Mouse (Mus musculus): ENCODE results near the gene Zfp639.

Gene Zfp639

DNA sequence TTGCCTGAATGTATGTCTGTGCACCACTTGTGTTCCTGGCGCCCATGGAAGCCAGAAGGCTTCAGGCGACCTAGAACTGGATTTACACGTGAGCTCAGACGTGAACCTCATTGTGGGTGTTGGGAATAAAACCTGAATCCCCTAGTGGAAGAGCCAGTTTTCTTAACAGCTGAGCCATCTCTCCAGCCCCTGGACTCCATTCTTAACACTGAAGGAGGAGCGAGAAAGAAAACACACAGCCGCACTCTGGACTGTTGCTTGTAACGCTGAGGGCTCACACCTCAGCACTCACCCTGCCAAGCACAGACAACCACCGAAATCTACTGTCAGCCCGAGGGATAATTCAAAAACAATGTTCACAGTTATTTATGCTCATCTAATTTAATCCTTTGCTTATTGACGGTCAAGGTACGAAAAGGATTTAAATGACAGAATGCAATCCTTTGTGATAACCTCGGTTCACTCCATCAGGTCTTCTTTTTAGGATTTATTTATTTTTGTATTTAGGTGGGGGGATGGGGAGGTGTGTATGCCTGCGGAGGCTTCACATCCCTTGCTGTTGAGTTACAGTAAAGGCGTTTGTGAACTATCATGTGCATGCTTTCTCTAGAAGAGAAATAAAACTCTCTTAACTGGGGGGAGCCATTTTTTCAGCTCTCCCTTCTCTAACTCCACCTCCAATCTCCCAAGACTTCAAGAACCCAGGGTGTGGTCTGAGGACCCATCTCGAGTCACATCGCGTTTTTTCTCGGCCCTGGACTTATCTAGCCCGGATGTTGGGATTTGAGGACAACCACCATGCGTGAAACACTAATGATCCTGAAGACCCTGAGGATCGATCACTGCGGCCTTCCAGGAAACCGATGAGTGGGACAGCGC, at the start of gene Zfp639:
Gene Zfp639, plus strand, starts transcription at position 764 of the 879 bp plus-strand sequence.
- in situ Hi-C loops (cut with MboI, MseI): loop anchor here (5.0 to 25.0 kb wide), 3 partner anchors 122 to 1922 kb away; partner anchors contain the start of gene Actrt3

DNA sequence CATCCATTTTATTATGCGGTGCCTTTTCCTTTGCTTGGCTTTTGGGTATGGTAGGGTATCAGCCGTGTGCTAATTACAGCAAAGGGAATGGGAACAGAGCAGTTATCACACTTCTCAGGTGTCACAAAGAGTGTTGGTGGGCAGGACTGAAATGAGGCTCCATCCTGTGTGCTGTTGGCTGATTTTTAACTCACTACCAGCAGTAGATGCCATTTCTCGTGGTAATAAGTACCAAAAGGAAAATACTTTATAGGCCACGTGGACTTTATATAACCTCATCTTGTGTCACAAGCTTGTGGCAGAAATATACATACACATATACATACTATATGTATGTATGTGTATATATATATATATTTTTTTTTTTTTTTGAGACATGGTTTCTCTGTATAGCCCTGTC, 42.7 kb upstream of the Zfp639 start:
- in situ Hi-C loops (cut with MboI, MseI): loop anchor here (25.0 kb wide), 1 partner anchor 680 kb away; no protein-coding TSS in a partner anchor

DNA sequence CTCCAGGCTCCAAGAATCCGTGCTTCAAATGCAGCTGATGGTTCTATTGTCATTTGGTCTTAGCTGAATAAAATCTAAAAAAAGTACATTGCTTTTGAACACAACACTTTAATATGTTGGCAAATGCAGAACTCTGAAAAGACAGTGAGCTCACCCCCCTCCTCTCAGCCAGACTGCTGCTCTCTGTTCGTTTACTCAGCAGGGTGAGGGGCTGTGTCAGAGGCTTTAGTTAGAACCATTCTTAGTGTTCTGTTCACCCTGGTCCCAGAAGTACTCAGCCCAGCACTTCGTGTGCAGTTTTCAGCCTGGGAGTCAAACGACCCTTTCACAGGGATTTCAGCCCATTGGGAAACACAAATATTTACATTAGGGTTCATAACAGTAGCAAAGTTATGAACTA, 41.6 kb upstream of the Zfp639 start:
- in situ Hi-C loops (cut with MboI, MseI): loop anchor here (25.0 kb wide), 1 partner anchor 681 kb away; no protein-coding TSS in a partner anchor

DNA sequence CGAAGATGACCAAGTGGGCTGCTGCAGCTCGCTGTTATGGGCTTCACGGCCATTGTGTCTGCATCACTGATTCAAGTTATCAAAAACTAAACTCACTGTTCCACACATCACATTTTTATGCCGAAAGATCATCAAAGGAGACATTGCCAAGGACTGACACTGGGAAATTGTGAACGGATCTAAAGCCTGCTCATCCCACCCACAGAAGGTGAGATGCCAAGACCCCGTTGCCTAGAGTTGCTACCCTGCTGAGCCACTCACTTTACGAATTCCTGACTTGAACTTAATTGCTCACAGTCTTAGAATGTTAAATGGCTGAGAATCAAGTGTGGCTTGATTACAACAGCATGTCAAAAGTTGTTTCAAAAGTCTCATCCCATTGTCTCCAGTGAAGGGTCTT, 39.6 kb upstream of the Zfp639 start:
- in situ Hi-C loops (cut with MboI, MseI): loop anchor here (25.0 kb wide), 1 partner anchor 683 kb away; no protein-coding TSS in a partner anchor

DNA sequence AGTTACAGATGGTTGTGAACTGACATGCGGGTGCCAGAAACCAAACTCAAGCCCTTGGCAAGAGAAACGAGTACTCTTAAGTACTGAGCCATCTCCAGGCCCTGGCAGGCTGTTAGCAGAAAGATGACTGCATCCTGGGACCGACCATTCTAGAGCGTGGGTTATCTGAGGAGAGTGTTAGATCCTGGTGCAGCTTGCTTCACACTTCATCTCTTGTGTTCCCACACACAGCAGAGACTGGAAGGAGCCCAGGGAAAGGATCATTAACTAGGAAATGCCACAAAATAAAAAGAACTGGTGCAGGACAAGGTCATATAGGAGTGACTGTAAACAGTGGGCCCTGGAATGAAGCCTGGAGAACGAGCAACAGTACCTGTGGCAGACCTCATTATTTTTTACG, 39.0 kb upstream of the Zfp639 start:
- in situ Hi-C loops (cut with MboI, MseI): loop anchor here (25.0 kb wide), 1 partner anchor 684 kb away; no protein-coding TSS in a partner anchor

DNA sequence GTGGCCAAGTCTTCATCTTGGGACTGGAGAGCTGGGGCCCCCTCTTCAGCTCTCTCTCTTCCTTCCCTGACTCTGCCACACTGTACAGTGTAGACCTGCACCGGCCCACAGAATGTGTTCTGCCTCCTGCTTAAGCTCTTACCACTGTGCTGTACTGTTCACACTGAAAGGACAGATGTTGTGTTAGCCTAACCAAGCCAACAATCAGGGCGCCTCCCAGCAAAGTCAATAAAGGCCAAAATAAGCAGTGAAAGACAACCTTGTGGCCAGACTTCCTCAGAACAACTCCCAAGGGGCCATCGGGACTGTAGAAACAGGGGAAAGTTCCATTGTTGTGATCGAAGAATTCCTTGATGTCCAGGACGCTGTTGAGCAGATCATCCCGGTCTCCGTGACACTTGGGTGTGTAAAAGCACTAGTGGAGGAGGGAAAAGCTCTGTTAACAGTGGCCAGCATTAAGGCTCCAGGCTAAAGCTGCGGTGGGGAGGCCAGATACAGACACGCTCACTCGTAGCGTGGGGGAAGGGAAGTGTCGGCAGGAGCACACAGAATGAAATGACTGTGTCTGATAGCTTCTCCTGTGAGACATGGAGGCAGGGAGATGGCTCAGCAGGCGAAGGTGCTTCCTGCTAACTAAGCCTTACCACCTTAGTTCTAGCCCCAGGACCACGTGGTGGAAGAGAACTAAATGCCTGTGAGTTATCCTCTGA, 37.7 kb upstream of the Zfp639 start:
- in situ Hi-C loops (cut with MboI, MseI): loop anchor here (25.0 kb wide), 1 partner anchor 685 kb away; no protein-coding TSS in a partner anchor

DNA sequence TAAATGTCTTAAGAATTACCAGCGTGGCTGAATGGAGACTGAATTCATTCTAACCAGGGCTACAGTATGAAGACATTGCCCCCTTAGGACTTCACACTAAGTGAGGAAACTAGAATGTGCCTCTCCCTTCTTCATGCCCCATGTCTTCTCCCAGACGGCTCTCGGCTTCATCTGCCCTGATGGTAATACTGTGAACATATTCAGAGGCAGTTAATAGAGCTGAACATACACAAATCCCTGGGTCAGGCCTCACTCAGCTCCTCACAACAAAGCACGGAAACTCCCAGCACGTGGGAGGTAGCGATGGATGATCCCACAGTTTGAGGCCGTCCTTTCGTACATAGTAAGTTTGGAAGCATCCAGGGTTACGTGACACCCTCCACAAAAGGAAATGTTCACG, 36.9 kb upstream of the Zfp639 start:
- in situ Hi-C loops (cut with MboI, MseI): loop anchor here (25.0 kb wide), 1 partner anchor 686 kb away; no protein-coding TSS in a partner anchor

DNA sequence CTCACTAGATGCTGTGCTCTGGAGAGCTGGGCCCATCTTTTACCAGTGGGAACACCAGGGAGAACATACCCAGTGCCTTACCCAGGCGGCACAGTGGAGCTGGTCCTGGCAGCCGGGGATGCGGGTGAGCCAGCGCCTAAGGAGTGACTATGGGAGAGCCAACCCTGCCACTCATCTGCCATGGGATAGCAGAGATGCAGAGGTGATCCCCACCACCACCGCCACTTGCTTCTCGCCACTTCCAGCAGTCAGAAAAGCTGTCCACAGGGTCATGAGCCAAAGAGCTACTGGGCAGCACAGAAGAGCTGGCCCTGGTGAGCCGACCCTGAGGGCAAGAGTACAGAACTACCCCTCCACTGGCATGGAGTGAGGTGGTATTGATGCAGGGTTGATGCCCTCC, 30.1 kb upstream of the Zfp639 start:
- in situ Hi-C loops (cut with MboI, MseI): no loop called here

DNA sequence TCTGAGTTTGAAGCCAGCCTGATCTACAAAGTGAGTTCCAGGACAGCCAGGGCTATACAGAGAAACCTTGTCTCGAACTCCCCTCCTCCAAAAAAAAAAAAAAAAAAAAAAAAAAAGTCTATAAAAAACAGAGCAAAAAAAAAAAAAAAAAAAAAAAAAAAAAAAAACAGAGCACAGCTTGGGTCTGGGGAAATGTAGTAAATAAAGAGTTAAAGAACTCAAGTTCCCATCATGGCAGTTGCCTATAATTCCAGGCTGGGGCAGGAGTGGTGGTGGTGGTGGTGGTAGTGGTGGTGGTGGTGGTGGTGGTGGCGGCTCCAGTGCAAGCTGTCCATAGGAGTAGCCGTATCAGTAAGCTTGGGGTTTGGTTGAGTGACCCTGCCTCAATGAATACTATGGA, 27.0 kb upstream of the Zfp639 start:
- in situ Hi-C loops (cut with MboI, MseI): no loop called here

DNA sequence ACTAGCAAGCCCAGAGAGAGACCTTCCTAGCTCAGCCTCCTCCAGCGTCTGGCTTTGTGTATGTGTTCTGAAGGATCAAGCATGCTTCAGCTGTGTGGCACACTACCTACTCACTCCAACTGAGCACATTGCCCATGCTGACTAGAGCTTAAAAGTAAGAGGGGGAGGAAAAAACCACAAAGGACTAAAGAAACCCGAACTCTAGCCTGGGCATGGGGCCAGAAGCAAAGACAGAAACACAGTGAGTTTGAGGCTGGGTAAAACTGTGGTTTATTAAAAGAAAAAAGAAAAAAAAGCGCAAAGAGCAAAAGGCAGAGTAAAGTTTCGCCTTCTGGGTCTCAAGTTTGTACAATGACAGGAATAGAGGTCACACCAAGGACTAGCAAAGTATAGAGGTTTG, 23.5 kb upstream of the Zfp639 start:
- in situ Hi-C loops (cut with MboI, MseI): no loop called here

DNA sequence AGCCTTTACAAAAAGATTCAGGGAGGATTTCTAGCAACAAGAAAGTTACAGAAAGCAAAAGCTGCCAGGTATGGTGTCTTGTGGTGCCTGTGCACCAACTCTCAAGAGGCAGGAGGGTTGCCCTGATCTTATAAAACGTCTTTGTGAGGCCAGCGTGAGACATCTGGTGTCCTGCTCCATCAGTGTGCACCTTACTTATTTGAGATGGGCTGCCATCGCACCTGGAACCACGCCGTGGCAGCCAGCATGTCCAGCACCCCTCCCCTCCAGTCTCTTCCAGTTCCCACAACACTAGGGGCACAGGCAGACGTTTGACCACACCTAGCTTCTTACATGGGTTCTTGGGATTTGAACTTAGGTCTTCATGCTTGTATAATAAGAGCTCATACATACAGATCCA, 21.9 kb upstream of the Zfp639 start:
- in situ Hi-C loops (cut with MboI, MseI): no loop called here

DNA sequence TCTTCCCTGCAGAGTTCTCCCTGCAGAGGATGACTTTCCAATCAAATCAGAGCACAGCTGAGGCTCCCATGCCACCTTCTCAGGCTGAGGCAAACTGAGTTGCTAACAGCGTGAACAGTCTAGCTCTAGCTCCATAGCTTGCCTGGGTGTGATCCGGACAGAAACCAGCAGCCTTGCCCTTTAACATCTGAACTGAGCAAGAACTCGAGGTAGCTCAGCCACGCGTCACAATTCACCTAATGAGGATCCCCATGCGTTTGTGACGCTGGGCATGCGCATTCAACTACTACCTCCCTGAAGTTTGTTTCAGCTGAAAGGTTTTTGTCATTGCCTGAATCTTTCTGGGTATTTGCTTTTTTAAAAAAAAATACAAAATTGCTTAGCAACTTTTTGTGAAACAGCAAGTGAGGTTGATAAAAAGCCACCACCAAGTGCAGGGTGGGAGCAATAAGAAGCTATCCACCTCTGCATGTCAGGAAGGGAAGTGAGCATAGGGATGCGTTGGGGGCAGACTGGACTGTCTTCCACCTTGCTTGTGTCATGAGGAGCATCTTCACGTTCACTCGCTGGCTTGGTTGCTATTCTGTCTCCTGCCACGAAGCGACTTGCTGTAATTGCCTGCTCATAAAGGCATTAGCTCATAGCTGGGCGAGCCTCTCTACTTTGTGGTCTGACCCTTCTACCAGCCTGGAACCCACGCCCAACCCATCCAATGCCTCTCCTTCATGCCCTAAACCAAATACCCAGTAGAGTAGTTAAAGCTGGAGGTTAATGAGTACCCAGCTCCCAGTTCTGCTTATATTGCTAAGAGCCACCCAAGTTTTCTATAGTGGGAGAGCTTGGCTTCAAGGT, 19.8 kb upstream of the Zfp639 start:
- in situ Hi-C loops (cut with MboI, MseI): no loop called here

DNA sequence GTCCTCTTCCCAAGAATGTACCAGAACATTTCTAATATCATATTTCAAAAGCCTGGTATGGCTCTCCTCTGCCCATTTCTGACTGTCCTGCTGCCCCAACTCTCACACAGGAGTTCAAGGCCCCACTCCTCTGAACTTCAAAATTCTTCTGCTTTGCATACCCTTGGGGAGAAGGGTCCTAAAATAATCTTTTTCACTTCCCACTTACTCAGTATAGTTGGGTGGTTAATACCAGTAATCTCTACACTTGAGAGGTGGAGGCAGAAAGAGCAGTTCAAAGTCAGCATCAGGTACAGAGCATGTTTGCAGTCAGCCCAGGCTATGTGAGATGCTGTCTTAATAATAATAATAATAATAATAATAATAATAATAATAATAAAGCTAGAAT, 19.1 kb upstream of the Zfp639 start:
- in situ Hi-C loops (cut with MboI, MseI): no loop called here

DNA sequence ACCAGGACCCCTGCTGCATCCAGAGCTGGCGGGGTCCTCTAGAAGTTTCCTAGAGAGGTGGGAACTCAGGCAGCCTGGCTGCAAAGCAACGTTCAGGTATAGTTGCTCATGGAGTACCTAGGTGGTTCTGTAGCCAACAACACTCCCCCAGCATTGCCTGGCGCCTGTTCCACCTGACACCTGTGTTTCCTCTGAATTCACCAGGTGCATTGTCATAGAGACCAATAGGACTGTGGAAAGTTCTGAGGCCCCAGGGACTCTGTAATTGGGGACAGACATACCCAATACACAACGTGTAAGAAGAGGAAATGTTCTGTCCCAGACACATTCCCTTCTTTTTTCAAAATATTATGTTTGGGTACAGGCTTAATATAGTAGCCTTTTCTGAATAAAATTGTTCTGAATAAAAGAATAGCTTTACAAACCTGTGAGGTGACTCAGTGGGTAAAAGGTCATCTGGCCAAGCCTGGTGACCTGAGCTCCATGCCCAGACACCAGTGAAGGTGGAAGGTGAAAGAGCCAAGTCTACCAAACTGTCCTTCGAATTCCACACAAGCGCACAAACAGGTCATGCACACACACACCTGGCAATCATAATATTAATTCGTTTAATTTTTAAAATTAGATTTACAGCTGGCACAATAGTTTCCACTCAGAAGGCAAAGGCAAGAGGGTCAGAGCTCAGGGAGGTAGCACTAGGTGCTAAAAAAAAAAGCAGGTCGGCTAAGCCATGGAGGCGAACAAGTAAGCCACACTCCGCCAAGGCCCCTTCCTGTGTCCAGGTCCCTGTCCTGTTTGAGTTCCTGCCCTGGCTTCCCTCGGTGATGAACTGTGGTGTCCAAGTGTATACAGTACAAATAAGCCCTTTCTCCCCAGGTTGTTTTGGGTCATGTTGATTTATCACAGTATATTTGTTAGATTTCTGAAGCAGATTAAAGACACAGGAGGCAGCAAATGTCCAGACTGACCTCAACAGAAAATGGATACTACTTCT, 17.7 kb upstream of the Zfp639 start, which contains the start of gene Kcnmb3:
Gene Kcnmb3, minus strand, starts transcription at position 135 of the 994 bp plus-strand sequence.
- in situ Hi-C loops (cut with MboI, MseI): no loop called here

DNA sequence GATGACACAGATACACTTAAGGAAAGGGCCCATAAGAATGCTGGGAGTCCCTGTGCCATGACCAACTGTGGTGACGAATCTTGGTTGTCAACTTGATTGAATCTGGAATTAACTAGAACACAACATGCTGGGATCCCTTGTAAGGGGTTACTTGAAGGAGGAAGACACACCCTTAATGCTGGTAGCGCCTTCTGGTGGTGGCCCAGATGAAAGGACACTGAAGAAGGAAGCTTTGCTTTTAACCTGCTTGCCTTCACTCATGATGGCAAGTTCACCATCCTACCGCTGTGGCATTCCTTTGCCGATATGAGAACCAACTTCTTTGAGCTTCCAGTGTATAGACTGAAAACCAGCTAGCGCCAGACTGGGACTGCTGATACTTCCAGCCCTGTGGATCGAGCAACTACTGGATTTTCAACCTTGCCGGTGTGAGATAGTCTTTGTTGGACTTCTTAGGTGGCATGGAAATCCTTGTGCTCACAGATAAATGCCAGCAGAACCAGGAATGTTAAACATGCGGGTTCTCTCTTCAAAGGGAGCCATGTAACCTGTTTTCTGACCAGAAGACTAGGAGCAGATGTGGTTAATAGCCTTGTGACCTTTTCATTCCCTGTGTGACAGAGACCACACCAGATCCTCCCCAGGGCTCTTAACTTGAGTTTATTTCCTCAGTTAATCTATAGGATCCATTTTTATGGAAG, 15.5 kb upstream of the Zfp639 start:
- in situ Hi-C loops (cut with MboI, MseI): no loop called here

DNA sequence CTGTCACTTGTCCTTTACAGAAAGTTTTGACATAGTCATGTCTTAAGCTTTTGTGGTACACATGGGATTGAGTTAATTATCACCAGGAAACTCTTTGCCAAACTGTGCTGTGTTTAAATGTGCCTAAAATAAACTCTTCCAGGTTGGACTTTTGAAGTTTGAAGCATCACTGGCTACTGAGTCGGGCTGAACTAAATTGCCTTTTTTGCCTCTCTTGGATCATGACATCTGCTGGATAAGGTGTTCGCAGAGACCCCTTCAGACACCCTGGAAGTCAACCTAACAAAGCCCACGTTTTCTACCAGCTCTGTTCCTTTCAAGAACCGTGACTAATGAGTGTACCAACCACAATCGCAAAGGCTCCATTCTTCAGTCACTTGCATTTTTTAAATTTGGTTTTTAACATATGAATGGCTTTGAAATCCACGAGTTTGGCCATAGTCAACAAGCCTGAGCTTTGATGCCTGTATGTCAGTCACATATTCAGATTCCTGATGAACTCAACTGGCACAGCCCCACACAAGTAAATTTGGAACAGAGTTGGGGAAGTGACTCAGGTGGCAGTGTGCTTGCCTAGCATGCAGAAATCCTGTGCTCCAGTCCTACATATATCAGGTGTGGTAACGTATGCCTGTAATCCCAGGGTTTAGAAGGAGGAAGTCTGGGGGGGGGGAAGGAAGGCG, 14.8 kb upstream of the Zfp639 start:
- in situ Hi-C loops (cut with MboI, MseI): no loop called here

DNA sequence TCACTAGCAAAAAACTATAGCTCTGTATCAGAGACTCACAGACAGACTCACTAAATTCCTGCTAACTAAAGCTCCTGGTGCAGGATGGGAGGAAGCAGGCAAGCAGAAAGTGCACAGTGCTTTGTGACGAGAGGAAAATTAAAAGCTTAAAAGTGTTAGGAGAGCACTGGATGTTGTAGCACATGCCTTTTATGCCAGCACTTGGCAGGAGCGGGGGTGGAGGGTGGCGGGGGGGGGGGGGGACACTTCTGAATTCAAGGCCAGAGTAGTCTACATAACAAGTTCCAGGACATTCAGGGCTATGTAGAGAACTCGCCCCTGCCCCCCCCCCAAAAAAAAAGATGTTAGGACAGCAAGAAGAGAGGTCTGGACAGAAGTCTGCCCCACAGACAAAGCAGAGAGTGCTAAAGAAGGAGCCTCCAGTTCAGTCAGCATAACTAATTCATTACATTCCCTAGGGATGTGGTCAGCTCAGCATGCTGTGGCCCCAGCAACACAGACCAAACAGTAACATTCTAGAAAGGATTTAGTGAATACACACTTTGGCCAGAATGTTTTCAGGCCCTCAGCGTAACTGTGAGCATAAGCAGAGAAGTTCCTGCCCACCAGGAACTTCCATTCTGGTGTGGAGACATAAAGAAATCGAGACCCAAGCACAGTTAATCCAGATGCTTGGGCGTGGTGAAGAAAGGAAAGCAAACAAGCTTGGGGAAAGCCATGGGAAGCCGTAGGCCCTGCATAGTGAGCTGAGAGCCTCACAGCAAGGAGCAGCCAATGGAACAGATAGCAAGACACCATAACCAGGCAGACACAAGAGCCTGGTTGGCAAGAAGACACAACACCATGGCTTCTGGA, 14.0 kb upstream of the Zfp639 start:
- in situ Hi-C loops (cut with MboI, MseI): no loop called here

DNA sequence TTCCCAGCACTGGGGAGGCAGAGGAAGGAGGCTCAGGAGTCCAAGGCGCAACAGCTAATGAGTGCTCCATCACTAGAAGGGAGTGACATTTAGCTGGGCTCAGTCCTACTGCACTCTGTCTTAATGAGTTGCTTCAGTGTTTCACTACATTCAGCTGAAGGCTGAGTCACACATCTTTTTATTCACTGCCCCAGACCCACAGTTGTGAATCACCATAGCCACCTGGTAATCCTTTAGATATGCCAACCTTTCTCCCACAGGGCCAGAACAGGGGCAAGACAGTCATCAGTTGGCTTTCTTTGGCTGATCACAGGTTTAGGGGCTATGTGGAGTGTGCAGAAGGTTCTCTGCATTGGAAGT, 13.4 kb upstream of the Zfp639 start:
- in situ Hi-C loops (cut with MboI, MseI): no loop called here

Measured in regulatory T cell (primary cell).